ENCODE assay signal across 19 mouse cellular contexts in the genomic region with DNA sequence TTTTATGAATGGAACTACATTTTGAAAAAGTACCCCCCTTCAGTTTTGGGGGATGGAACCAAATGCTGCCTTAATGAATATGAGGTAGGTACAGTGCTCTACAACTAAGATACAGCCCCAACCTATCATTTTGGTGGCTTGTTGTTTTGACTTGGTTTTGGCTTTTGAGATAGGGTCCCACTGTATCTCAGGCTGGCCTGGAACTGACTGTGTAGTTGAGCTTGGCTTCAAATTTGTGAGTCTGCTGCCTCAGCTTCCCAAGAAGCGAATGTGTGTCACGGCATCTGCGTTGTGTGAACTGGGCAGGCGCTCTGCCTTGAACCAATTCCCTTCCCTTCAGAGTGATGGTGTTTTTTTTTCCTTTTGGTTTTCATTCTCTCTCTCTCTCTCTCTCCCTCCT. TPM values are rescaled to one million over a fixed set of nuclear protein-coding genes. Genes with fewer than 3 reads are reported as not detected.
DNase-seq lines count a peak whose midpoint lies in the region; TF ChIP-seq lines count a peak whose summit lies in the region.
"Had no signal": no experiment of that assay in that cellular context is flagged by ENCODE, and none has a peak within 500 bp of the region (broad histone marks: within the 10 kb centered on the region; RNA-seq: fewer than 3 reads in every experiment).

No protein-coding gene starts in this region.

- H3K27ac ChIP-seq in MEL (ENCODE audit: control insufficient read depth, low read depth, low read length), result no peak overlapping the region

- TF ChIP-seq RAD21 in MEL (IDR thresholded peaks at IDR 0.05; ENCODE audit: low read depth, low read length), result no peak

- no peak for TF ChIP-seq EP300 in MEL (IDR thresholded peaks at IDR 0.05; ENCODE audit: low read depth in 1 of 2, low read length in 2 of 2)

- no peaks in the 10 kb centered on the region for H3K9me3 ChIP-seq in MEL (replicated peaks; ENCODE audit: insufficient read depth, low read length)
- H3K9me3 ChIP-seq: G1E had no signal

- no peak for TF ChIP-seq CTCF in MEL (IDR thresholded peaks at IDR 0.05 in 2 of 3, conservative IDR thresholded peaks at IDR 0.05 in 1 of 3; ENCODE audit: control insufficient read depth in 1 of 3, insufficient read depth in 1 of 3, low read depth in 2 of 3, low read length in 3 of 3, poor library complexity in 1 of 3, severe bottlenecking in 1 of 3)

- H3K27me3 ChIP-seq in MEL (ENCODE audit: control insufficient read depth in 1 of 2, insufficient read depth in 2 of 2, low read length in 2 of 2), result no peaks in the 10 kb centered on the region; a peak in 1 of 4 replicates
- H3K27me3 ChIP-seq: CH12.LX, Patski had no signal

- peak in 1 of 2 experiments; percentile 59; a peak in 2 of 4 replicates for TF ChIP-seq POLR2A in MEL (IDR thresholded peaks at IDR 0.05; ENCODE audit: control insufficient read depth in 1 of 2, insufficient read depth in 1 of 2, low read depth in 1 of 2, low read length in 2 of 2, poor library complexity in 1 of 2)

- no peak overlapping the region for H3K9ac ChIP-seq in MEL (ENCODE audit: control insufficient read depth, low read depth, low read length, poor library complexity, severe bottlenecking)

- intact Hi-C loops in heart, postnatal 14 days (cut with DNase I), result loop anchor here (10.0 kb wide), 1 partner anchor 1537 kb away; no protein-coding TSS in a partner anchor

- no peak overlapping the region for H3K4me3 ChIP-seq in MEL (ENCODE audit: control insufficient read depth in 1 of 2, insufficient read depth in 1 of 2, low read depth in 2 of 2, low read length in 2 of 2)

- H3K79me2 ChIP-seq in MEL (ENCODE audit: control insufficient read depth, insufficient read depth, low read length, poor library complexity), result no peaks in the 10 kb centered on the region

- H3K4me1 ChIP-seq in MEL (ENCODE audit: control insufficient read depth in 1 of 2, insufficient read depth in 2 of 2, low read length in 2 of 2), result no peaks in the 10 kb centered on the region

- peaks cover 0 to 3% of the 10 kb centered on the region in 2 experiments; a peak in 1 of 4 replicates for H3K36me3 ChIP-seq in MEL (ENCODE audit: control insufficient read depth in 1 of 2, insufficient read depth in 2 of 2, low read length in 2 of 2)
- H3K36me3 ChIP-seq: G1E had no signal

- DNase-seq in A20 (ENCODE audit: low read depth, low spot score) (peak; percentile 9), MEL (ENCODE audit: low read depth, low spot score) (peak; percentile 38)
- DNase-seq in frontal cortex, adult 2 months (ENCODE audit: extremely low spot score in 1 of 2, low spot score in 1 of 2), result no peak
- DNase-seq in heart, postnatal 14 days, result no peak
- DNase-seq: adrenal gland, adult 2 months; adrenal gland, adult 8-10 months; adrenal gland, postnatal 10 days; adrenal gland, postnatal 14 days; adrenal gland, postnatal 25 days; adrenal gland, postnatal 36 days; B cell, adult 2 months; cerebellum, adult 11 months; cerebellum, adult 11-12 months; cerebellum, adult 18-20 months; cerebellum, adult 2 months; cerebellum, adult 8-10 months had no signal

TF ChIP-seq in MEL, 35 proteins besides CTCF, POLR2A, EP300 and RAD21:
- TF ChIP-seq E2F4 (IDR thresholded peaks at IDR 0.05; ENCODE audit: borderline replicate concordance, low read depth, low read length) (no peak), TAL1 (IDR thresholded peaks at IDR 0.05; ENCODE audit: low read length) (no peak), BHLHE40 (IDR thresholded peaks at IDR 0.05; ENCODE audit: borderline replicate concordance, low read depth, low read length) (no peak), ZMIZ1 (IDR thresholded peaks at IDR 0.05; ENCODE audit: low read depth, low read length) (peak; percentile 82; the same call in 1 of the 2 replicates), NELFE (IDR thresholded peaks at IDR 0.05; ENCODE audit: low read depth, low read length) (no peak), USF1 (IDR thresholded peaks at IDR 0.05; ENCODE audit: low read depth, low read length) (no peak), TBP (IDR thresholded peaks at IDR 0.05; ENCODE audit: low read depth, low read length) (peak; percentile 77), ELF1 (IDR thresholded peaks at IDR 0.05; ENCODE audit: low read depth, low read length) (no peak), MAFK (IDR thresholded peaks at IDR 0.05; ENCODE audit: borderline replicate concordance, low read depth, low read length) (no peak), GABPA (IDR thresholded peaks at IDR 0.05; ENCODE audit: low read depth, low read length) (no peak)

RNA-seq across cellular contexts. Expression of gene Angptl4, which starts 10.0 kb away (rescaled TPM):
- total RNA-seq in MEL (2012; rRNA removed), result 11.7 and 13.5 TPM in 2 replicates
- polyA plus RNA-seq in MEL (2012; ENCODE audit: insufficient read depth in 1 of 2, insufficient read length in 2 of 2, low read depth in 1 of 2, low replicate concordance in 2 of 2, missing spikeins in 1 of 2), result 10 to 100 TPM in 1 of 2 experiments, not detected in 1; 15.8 TPM
- 4.2 and 4.4 TPM in 2 replicates for polyA plus RNA-seq in frontal cortex, adult 2 months (2012; rRNA removed)
- 10 to 100 TPM; 20.5 to 31.6 TPM for total RNA-seq in heart, postnatal 14 days (2021)
- polyA plus RNA-seq: G1E had no signal

RNA-seq across cellular contexts. Expression of gene Rab11b, which starts 11.3 kb away (rescaled TPM):
- total RNA-seq in MEL (2012; rRNA removed), result 24.0 and 26.3 TPM in 2 replicates
- 100 to 1,000 TPM in 1 of 2 experiments, not detected in 1; 105 TPM for polyA plus RNA-seq in MEL (2012; ENCODE audit: insufficient read depth in 1 of 2, insufficient read length in 2 of 2, low read depth in 1 of 2, low replicate concordance in 2 of 2, missing spikeins in 1 of 2)
- 461 and 466 TPM in 2 replicates for polyA plus RNA-seq in frontal cortex, adult 2 months (2012; rRNA removed)
- total RNA-seq in heart, postnatal 14 days (2021), result 100 to 1,000 TPM; 271 to 275 TPM

RNA-seq across cellular contexts. Expression of gene Kank3, which starts 38.7 kb away (rescaled TPM):
- 5.0 and 5.2 TPM in 2 replicates for total RNA-seq in MEL (2012; rRNA removed)
- 1 to 10 TPM in 1 of 2 experiments, not detected in 1; 5.5 TPM for polyA plus RNA-seq in MEL (2012; ENCODE audit: insufficient read depth in 1 of 2, insufficient read length in 2 of 2, low read depth in 1 of 2, low replicate concordance in 2 of 2, missing spikeins in 1 of 2)
- 171 and 180 TPM in 2 replicates for polyA plus RNA-seq in frontal cortex, adult 2 months (2012; rRNA removed)
- total RNA-seq in heart, postnatal 14 days (2021), result 100 to 1,000 TPM in 1 of 2 experiments, 10 to 100 TPM in 1; 96.9 to 104 TPM

RNA-seq across cellular contexts. Expression of gene Rps28, which starts 52.7 kb away (rescaled TPM):
- 3,378 and 3,556 TPM in 2 replicates for total RNA-seq in MEL (2012; rRNA removed)
- polyA plus RNA-seq in MEL (2012; ENCODE audit: insufficient read depth in 1 of 2, insufficient read length in 2 of 2, low read depth in 1 of 2, low replicate concordance in 2 of 2, missing spikeins in 1 of 2), result 1,000 to 10,000 TPM in 1 of 2 experiments, 100 to 1,000 TPM in 1; 994 to 2,154 TPM
- 683 and 811 TPM in 2 replicates for polyA plus RNA-seq in frontal cortex, adult 2 months (2012; rRNA removed)
- 100 to 1,000 TPM; 736 to 815 TPM for total RNA-seq in heart, postnatal 14 days (2021)

RNA-seq across cellular contexts. Expression of gene Ndufa7, which starts 52.8 kb away (rescaled TPM):
- total RNA-seq in MEL (2012; rRNA removed), result 359 and 370 TPM in 2 replicates
- 100 to 1,000 TPM in 1 of 2 experiments, not detected in 1; 326 TPM for polyA plus RNA-seq in MEL (2012; ENCODE audit: insufficient read depth in 1 of 2, insufficient read length in 2 of 2, low read depth in 1 of 2, low replicate concordance in 2 of 2, missing spikeins in 1 of 2)
- 316 and 318 TPM in 2 replicates for polyA plus RNA-seq in frontal cortex, adult 2 months (2012; rRNA removed)
- 100 to 1,000 TPM; 544 to 555 TPM for total RNA-seq in heart, postnatal 14 days (2021)

Comparison
In these comparisons a context has a peak if more than half of its experiments do, and no peak if none do; other contexts are left out.
1. DNase-seq: peak in A20 (single experiment) and MEL (single experiment); none in frontal cortex, adult 2 months (0 of 2) and heart, postnatal 14 days (0 of 2).
2. RNA of gene Kank3, which starts 38.7 kb away (total RNA-seq): 96.9 to 104 TPM in heart, postnatal 14 days; 5.0 to 5.2 TPM in MEL; every median in the first group is over 10 times any median in the second.